Mouse (Mus musculus) heart, adult 2 months (tissue): ENCODE data around the gene Osbp2.

Experiments used
- CTCF ChIP-seq: fragments of 200-600 bp; IDR thresholded peaks from 2 replicates; pipeline ENCODE4 v1.8.1; 2022; ENCODE audit warnings: antibody characterized with exemption, mild to moderate bottlenecking, moderate library complexity
- EP300 ChIP-seq: fragments of 200-500 bp; IDR thresholded peaks from 2 replicates; pipeline ENCODE4 v1.6.1; 2011; ENCODE audit warnings: low read depth, low read length, control low read depth; ENCODE audit not compliant: insufficient read depth
- POLR2A ChIP-seq: fragments of 200-500 bp; IDR thresholded peaks from 2 replicates; pipeline ENCODE4 v1.6.1; 2011; ENCODE audit warnings: mild to moderate bottlenecking, low read depth, low read length, control low read depth; ENCODE audit not compliant: insufficient read depth

DNA sequence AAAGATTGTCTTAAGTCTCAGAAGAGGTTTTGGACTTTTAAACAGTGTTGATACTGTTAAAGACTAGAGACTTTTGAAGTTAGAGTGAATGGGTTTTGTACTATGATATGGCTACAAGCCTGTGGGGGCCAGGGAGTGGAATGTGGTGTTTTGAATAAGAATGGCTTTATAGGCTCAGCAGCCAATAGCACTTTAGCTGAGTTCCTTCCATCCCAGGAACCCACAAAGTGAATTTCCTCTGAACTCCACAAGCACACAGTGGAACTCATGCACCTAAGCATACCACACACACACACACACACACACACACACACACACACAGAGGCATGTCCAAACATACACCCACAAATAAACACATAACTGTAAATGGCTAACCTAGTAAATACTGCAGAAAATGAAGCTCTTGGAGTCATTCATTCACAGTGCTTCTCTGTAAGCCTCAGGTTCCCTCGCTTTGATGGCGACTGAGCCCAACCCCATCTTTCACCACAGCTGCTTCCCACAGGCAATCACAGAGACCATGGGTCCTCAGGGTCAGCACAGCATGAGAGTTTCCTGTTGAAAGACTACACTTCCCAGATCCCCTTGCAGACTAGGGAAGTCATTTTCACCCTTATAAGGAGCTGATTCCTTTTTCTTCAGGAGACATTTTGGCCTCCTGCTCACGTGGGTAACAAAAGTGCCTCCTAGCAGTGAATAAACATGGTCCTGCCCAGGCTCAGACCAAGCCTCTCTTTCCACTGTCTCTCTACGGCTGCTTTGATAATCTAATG is 45.5 kb downstream of the Osbp2 start:
- TF ChIP-seq CTCF (no peak), POLR2A (no peak), EP300 (no peak)
